Mouse (Mus musculus): ENCODE measurements around the gene Grk3. TPM values are rescaled to one million over a fixed set of nuclear protein-coding genes. Genes with fewer than 3 reads are reported as not detected.
A peak's percentile ranks its signal among the peaks of the same experiment; 100 is the strongest.

Grk3 gene
- polyA plus RNA-seq, 1 experiment from 2014 or later = 13.0 TPM

DNA sequence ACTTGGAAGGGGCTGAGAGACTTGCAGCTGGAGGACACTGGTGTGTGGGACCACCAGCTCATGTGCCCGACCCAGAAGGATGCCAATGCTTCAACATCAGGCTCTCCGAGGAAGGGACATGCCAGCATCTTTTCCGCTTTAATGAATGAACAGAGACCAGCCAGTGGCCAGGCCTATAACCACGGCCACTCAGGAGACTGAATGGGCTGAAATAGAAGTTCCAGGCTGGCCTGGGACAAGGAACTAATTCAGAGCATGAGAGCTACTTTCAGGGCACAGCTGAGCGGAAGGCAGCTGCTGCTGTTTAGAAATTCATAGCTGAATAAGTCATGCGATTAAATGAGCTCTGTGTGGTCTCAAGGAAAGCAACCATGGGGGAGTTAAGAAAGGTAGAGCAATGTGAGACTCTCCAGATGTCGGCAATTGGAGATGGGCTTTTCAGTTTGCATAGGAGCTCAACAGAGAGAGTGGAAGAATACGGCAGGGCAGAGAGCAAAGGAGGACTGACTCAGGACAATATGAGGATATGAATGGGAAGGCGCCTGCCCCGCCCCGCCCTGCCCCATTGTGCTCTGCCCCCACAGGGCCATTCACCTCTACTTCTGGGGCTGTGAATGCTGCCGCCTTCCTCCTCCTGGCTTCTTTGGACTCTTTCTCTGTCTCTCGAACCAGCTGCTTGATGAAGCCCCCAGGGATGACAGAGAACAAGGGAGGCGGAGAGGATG lies 138.0 kb downstream of the Grk3 start:
- 57% methylated on average over 14 of the region's 14 CpGs for WGBS
- H3K27me3 ChIP-seq (replicated peaks) = 0 out of 2 replicates have a peak, but pooled peaks cover 3% of the 10 kb centered on the region
- H3K9me3 ChIP-seq = no peaks in the 10 kb centered on the region
- H3K4me3 ChIP-seq (replicated peaks) = no peak overlapping the region
- peak; percentile 23; the same call in 1 of the 2 replicates for ATAC-seq
- H3K27ac ChIP-seq = no peak overlapping the region
- no peak overlapping the region for H3K9ac ChIP-seq
- H3K4me2 ChIP-seq (replicated peaks) = no peak overlapping the region
- no peaks in the 10 kb centered on the region for H3K36me3 ChIP-seq
- H3K4me1 ChIP-seq (replicated peaks) = peaks cover 6% of the 10 kb centered on the region; the same call in 1 of the 2 replicates

DNA sequence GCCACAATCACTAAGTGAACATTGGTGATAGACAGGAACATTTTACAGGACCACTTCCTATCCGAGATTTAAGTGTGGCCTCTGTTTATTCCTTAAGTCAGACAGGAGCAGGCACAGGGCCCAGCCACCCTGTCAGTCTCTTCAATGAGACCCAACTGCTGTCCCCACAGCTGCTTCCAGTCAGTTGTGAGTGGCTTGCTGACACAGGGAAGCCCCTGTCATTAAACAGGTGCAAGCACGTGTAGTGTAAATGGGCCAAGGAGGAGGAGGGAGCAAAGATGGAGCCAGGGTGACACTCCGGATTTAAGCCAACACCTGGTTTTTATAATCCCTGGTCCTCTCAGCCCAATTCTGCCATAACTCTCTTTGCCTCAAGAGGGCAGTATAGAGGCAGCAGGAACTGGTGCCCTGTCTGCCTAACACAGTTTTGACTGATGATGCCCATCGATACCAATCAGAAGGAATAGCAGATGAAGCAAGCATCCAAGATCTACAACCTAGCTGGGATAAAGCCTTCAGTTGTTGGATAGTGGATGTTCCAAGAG lies 138.7 kb downstream of the Grk3 start:
- WGBS = 32% methylated on average over 4 of the region's 4 CpGs
- no peak for ATAC-seq
- H3K36me3 ChIP-seq = no peaks in the 10 kb centered on the region
- no peak overlapping the region for H3K4me2 ChIP-seq (replicated peaks)
- H3K4me3 ChIP-seq (replicated peaks) = no peak overlapping the region
- H3K9ac ChIP-seq = no peak overlapping the region
- H3K27ac ChIP-seq = no peak overlapping the region
- H3K4me1 ChIP-seq (replicated peaks) = peaks cover 6% of the 10 kb centered on the region; the same call in 1 of the 2 replicates
- H3K9me3 ChIP-seq = no peaks in the 10 kb centered on the region
- H3K27me3 ChIP-seq (replicated peaks) = 0 out of 2 replicates have a peak, but pooled peaks cover 3% of the 10 kb centered on the region

DNA sequence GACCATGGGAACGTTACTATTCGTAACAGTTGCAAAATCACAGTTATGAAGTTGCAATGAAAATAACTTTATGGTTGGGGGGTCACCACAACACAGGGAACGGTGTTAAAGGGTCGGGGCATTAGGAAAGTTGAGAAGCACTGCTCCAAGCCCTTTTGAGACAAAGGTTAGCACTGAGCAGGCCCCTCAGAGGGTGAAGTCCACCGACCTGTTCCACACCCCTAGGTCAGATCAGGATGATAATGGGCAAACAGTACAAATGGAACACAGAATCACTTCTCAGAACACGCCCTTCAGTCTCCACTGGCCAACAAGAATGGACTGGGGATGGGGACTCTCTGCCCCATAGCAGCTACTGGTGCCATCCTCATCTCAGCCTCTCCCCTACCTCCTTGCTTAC lies 142.6 kb downstream of the Grk3 start:
- Histone ChIP-seq H3K4me2 (replicated peaks) (no peak overlapping the region), H3K4me1 (replicated peaks) (peaks cover 3% of the 10 kb centered on the region; the same call in 1 of the 2 replicates), H3K27ac (no peak overlapping the region), H3K4me3 (replicated peaks) (no peak overlapping the region), H3K36me3 (no peaks in the 10 kb centered on the region), H3K9ac (no peak overlapping the region), H3K9me3 (no peaks in the 10 kb centered on the region), H3K27me3 (replicated peaks) (no peaks in the 10 kb centered on the region)
- peak; percentile 52; the same call in 1 of the 2 replicates for ATAC-seq
- WGBS = 72% methylated on average over 6 of the region's 6 CpGs

DNA sequence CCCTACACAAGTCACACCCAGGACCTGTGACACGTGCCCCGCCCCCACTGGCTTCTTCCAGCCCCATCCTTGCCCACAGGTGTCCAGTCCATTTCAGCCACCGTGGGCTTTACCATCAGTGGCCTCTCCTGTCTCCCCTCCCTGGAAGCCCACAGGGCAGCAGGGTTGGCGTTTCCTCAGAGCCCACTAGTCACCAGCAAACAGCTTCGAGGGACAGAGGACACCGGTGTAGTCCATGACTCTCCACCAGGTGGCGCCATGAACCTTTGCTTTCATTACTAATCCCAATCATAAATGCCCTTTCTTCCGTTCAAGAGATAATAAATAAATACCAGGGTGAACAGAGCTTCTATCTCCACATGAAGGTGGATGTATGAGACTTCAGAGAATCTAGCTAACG lies 144.9 kb downstream of the Grk3 start:
- Histone ChIP-seq H3K9me3 (no peaks in the 10 kb centered on the region), H3K36me3 (no peaks in the 10 kb centered on the region), H3K4me2 (replicated peaks) (no peak overlapping the region), H3K9ac (no peak overlapping the region), H3K4me1 (replicated peaks) (no peaks in the 10 kb centered on the region), H3K27me3 (replicated peaks) (no peaks in the 10 kb centered on the region), H3K27ac (no peak overlapping the region), H3K4me3 (replicated peaks) (no peak overlapping the region)
- peak; percentile 18; the same call in 1 of the 2 replicates for ATAC-seq
- 23% methylated on average over 9 of the region's 9 CpGs for WGBS

DNA sequence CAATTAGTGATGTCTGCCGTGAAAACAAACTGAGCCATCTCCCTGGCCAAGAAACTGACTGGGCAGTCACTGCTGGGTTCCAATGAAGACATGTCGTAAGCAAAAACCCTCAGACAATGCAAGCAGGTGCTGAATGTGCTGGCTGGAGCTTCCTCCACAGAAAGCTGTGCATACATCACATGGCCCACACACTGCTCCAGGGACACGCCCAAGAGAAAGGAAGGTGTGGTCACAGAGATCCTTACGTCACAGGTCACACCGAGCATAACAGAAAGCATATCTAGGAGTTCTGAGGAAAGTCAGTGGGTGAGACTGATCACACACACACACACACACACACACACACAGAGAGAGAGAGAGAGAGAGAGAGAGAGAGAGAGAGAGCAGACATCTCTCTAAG lies 147.0 kb downstream of the Grk3 start:
- H3K4me3 ChIP-seq (replicated peaks) = no peak overlapping the region
- no peak for ATAC-seq
- 66% methylated on average over 5 of the region's 5 CpGs for WGBS

DNA sequence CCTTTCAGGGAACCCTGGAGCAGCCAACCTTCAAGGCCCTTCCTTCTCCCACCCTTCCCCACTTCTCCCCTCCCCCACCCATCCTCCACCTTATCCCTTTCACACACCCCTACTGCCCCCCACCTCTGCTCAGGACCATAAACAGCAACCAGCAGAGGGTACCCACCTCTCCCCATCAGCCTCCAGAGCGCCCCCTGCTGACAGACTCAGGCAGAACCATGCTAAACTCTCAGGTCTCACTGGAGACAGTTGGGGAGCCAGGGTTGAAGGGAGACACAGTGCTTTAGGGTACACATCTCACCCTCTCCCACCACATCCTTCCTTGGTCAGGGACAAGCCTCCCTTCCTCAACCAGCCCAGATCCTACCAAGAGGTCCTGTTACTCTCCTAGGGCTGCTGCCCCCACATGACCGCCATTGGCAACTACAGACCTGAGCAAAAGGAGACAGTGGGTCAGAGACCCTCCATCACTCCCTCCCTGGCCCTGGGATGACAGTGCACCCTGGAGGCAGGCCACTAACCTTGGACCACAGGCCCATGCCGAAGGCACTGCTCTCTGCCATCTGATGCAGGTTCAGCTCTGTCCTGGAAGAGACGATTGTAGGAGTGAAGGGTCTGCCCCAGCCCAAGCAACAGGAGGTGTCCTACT lies 150.7 kb downstream of the Grk3 start:
- Histone ChIP-seq H3K27me3 (replicated peaks) (no peaks in the 10 kb centered on the region), H3K9ac (no peak overlapping the region), H3K9me3 (no peaks in the 10 kb centered on the region), H3K27ac (no peak overlapping the region), H3K36me3 (no peaks in the 10 kb centered on the region), H3K4me1 (replicated peaks) (no peaks in the 10 kb centered on the region), H3K4me3 (replicated peaks) (no peak overlapping the region), H3K4me2 (replicated peaks) (no peak overlapping the region)
- WGBS = 50% methylated on average over 4 of the region's 4 CpGs
- no peak for ATAC-seq

More for the DNA sequence above, 147.0 kb downstream of the Grk3 start:
- no peaks in the 10 kb centered on the region for H3K9me3 ChIP-seq
- H3K27ac ChIP-seq = no peak overlapping the region
- no peaks in the 10 kb centered on the region for H3K27me3 ChIP-seq (replicated peaks)
- H3K4me2 ChIP-seq (replicated peaks) = no peak overlapping the region
- no peaks in the 10 kb centered on the region for H3K4me1 ChIP-seq (replicated peaks)
- no peak overlapping the region for H3K9ac ChIP-seq
- H3K36me3 ChIP-seq = no peaks in the 10 kb centered on the region

Other genes with a start within 250 kb of the Grk3 start
- 0.39 and 0.40 TPM in 2 replicates for gene Myo18b, start 119.4 kb downstream of the Grk3 start, polyA plus RNA-seq (2015; fragmentation: Nextera tagmentation; extraction: Ambion mirVana)
- gene Crybb2, start 54.3 kb upstream of the Grk3 start, polyA plus RNA-seq (2015; fragmentation: Nextera tagmentation; extraction: Ambion mirVana) = not detected in 2 replicates
- gene Crybb3, start 65.8 kb upstream of the Grk3 start, polyA plus RNA-seq (2015; fragmentation: Nextera tagmentation; extraction: Ambion mirVana) = 0.36 and 1.1 TPM in 2 replicates
- 10.0 and 10.7 TPM in 2 replicates for gene 2900026A02Rik, start 205.4 kb upstream of the Grk3 start, polyA plus RNA-seq (2015; fragmentation: Nextera tagmentation; extraction: Ambion mirVana)
- not detected in 2 replicates for gene Tmem211, start 211.1 kb upstream of the Grk3 start, polyA plus RNA-seq (2015; fragmentation: Nextera tagmentation; extraction: Ambion mirVana)

Data from intestine, embryonic 15.5 days (tissue).